Mouse (Mus musculus): ENCODE measurements around the gene Map2k5. TPM values are rescaled to one million over a fixed set of nuclear protein-coding genes. Genes with fewer than 3 reads are reported as not detected.

Gene Map2k5
- total RNA-seq, 2 experiments from 2014 or later: 30.4 to 33.6 TPM

- intact Hi-C loops (cut with DNase I): no loop called here
Measured at GRCm38 (mm10) chr9:63288676-63289075, 89.0 kb downstream of the Map2k5 start.

DNA sequence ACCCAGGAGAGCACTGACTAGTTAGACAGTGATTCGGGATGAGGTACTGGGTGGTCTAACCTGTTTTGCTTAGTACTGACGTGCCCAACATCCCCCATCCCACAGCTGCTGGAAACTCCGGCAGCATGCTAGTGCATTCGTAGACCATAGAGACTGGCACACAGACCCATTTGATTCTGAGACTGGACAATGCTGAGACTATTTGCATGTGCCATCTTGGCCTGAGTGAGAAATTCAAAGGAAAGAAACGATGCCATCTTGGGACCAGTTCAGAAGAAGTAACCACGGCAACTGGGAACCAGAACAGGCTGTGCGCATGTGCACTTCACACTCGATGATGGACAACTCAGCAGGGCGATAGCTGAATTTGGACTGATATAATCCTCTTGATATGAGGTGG is 93.3 kb downstream of the Map2k5 start:
- intact Hi-C loops (cut with DNase I): no loop called here
- peak in 1 of 2 experiments; percentile 50 for DNase-seq (ENCODE audit: extremely low spot score in 1 of 2, low spot score in 2 of 2)

More at GRCm38 (mm10) chr9:63288676-63289075, 89.0 kb downstream of the Map2k5 start:
- no peak for DNase-seq (ENCODE audit: extremely low spot score in 1 of 2, low spot score in 2 of 2)

GRCm38 (mm10) chr9:63281996-63282395 is 95.7 kb downstream of the Map2k5 start:
- DNase-seq (ENCODE audit: extremely low spot score in 1 of 2, low spot score in 2 of 2): no peak
- intact Hi-C loops (cut with DNase I): no loop called here

DNA sequence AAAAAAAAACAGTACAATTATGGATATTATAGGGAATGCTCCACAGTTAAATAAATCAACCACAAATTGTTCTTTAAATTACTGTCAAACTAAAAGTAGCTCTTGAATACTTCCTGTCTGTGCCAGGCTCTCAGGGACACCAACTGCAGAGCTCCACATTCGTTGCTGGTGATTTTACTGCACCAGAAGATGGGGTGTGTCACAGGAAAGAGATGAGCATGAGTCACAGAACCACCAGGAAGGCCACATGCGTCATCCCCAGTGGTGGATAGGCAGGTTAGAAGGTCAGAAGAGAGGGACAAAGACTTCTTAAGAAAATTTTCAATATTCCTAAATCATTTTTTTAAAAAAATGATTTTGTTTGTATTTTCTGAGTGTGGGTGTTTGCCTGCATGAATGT is 96.6 kb downstream of the Map2k5 start:
- no peak for DNase-seq (ENCODE audit: extremely low spot score in 1 of 2, low spot score in 2 of 2)
- intact Hi-C loops (cut with DNase I): no loop called here

DNA sequence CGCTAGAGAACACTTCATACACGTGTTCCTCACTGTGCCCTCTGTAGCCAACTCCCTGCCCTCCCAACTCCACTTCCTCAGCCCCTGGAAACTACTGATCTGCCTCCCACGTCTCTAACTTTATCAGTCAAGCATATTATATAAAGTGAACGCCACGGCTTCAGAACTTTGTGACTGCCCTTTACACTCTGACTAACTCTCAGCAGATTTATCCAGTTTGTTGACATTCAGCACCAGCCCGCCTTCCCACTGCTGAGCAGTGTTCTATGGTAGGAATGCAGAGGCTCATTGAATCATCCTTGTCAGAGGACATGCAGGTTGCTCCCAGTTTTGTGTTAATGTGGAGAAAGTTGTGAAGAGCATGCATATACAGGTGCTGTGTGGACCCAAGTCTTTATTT is 103.9 kb downstream of the Map2k5 start:
- no peak for DNase-seq (ENCODE audit: extremely low spot score in 1 of 2, low spot score in 2 of 2)
- intact Hi-C loops (cut with DNase I): no loop called here

GRCm38 (mm10) chr9:63269839-63270238 is 107.9 kb downstream of the Map2k5 start:
- intact Hi-C loops (cut with DNase I): no loop called here
- DNase-seq (ENCODE audit: extremely low spot score in 1 of 2, low spot score in 2 of 2): no peak

GRCm38 (mm10) chr9:63263188-63263587 is 114.5 kb downstream of the Map2k5 start:
- DNase-seq (ENCODE audit: extremely low spot score in 1 of 2, low spot score in 2 of 2): no peak
- intact Hi-C loops (cut with DNase I): no loop called here

DNA sequence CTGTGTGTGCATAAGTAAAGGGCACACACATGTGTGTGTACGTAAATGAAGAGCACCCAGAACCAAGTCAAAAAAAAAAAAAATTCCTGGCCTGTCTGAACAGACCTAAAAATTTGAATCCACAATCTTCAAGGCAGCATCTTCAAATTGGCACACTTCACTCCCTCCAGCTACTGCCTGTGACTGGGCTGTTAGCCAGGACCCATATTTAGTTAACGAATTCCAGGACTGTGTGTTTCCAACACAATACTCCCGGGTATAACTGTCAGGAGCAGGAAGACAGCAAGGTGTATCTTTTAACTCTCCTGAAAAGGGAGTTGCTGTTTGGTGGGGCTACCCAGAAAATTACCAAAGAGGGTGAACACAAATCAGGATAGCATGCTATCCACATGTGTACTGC is 118.9 kb downstream of the Map2k5 start:
- DNase-seq (ENCODE audit: extremely low spot score in 1 of 2, low spot score in 2 of 2): peak in 1 of 2 experiments; percentile 33
- intact Hi-C loops (cut with DNase I): no loop called here

DNA sequence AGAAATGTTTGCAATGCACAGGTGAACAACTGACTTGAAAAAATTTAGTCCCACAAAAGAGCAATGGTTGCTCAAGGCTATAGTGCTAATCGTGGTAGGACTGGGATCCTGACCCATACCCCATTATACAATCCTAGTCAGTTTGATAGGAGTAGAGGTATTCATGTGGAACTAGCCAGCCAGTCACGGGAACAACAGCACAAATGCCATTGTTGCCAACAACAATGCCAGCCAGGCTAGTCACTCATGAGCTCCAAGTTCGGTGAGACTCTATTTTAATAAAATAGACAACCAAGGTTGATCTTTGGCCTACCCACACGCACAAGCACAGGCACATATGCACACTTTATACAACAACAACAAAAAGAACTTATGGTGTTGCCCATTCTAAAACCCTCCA is 120.0 kb downstream of the Map2k5 start:
- intact Hi-C loops (cut with DNase I): no loop called here
- no peak for DNase-seq (ENCODE audit: extremely low spot score in 1 of 2, low spot score in 2 of 2)

GRCm38 (mm10) chr9:63250841-63251626 is 126.7 kb downstream of the Map2k5 start:
- no peak for DNase-seq (ENCODE audit: extremely low spot score in 1 of 2, low spot score in 2 of 2)
- intact Hi-C loops (cut with DNase I): no loop called here

- intact Hi-C loops (cut with DNase I): no loop called here
- no peak for DNase-seq (ENCODE audit: extremely low spot score in 1 of 2, low spot score in 2 of 2)
Measured at GRCm38 (mm10) chr9:63248095-63248787, 129.5 kb downstream of the Map2k5 start.

GRCm38 (mm10) chr9:63246568-63247169 is 131.0 kb downstream of the Map2k5 start:
- intact Hi-C loops (cut with DNase I): no loop called here
- DNase-seq (ENCODE audit: extremely low spot score in 1 of 2, low spot score in 2 of 2): no peak

DNA sequence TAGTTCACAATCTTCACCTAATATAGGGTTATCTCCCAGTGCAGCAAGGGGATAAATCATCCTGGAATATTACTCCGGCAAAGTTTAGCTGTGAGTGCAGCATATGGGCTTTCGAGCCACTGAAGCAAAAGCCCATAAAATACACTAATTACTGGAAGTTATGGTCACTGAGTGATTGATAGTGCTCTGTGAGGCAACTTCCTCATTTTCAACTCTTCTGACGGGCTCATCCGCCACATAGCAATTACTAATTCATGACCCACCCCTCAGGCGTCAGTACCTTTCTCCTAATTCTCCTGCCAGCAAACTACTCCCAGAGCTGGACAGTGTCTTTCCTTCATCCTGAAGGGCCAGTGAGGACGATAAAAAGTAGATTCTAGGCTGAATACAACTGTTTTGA is 135.7 kb downstream of the Map2k5 start:
- no peak for DNase-seq (ENCODE audit: extremely low spot score in 1 of 2, low spot score in 2 of 2)
- intact Hi-C loops (cut with DNase I): no loop called here

DNA sequence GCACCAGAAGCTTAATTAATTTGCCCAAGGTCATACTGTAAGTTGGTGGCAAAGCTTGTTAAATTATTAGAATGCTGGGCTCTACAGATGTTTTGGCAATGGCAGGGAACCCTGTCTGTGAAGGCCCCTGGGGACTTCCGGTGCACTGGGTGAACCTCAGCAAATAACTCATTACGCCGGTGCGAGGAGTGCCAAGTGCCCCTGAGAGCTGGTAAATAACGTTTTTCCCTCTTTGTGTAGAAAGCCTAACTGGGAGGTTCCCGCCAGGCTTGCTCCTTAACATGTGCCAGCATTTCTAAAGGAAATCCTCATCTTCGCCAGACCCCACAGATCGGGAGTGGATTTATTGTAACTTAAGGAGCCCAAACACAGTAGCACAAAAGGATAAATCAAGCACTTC is 136.5 kb downstream of the Map2k5 start:
- intact Hi-C loops (cut with DNase I): no loop called here
- no peak for DNase-seq (ENCODE audit: extremely low spot score in 1 of 2, low spot score in 2 of 2)

DNA sequence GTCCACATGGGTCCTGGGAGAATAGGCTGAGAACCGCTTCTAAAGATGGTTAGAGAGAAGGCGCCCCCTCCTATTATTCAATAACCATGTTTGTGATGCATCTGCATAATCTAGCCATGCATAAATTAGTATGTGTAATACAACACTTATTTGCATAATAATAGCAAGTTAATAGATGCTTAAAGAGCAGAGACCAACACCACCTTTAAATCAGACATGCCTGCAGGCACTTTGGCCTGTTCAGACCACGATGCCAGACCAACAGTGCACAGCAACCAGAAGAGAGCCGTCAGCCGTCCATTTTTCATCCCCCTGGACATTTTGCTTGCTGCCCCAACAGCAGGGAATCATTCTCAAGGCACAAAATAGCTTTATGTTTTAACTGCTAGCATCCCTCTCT is 143.3 kb downstream of the Map2k5 start:
- no peak for DNase-seq (ENCODE audit: extremely low spot score in 1 of 2, low spot score in 2 of 2)
- intact Hi-C loops (cut with DNase I): no loop called here

- DNase-seq (ENCODE audit: extremely low spot score in 1 of 2, low spot score in 2 of 2): no peak
Measured at GRCm38 (mm10) chr9:63230289-63230688, 147.4 kb downstream of the Map2k5 start.

GRCm38 (mm10) chr9:63229124-63229523 is 148.6 kb downstream of the Map2k5 start:
- intact Hi-C loops (cut with DNase I): no loop called here
- DNase-seq (ENCODE audit: extremely low spot score in 1 of 2, low spot score in 2 of 2): no peak

More at GRCm38 (mm10) chr9:63230289-63230688, 147.4 kb downstream of the Map2k5 start:
- intact Hi-C loops (cut with DNase I): no loop called here

DNA sequence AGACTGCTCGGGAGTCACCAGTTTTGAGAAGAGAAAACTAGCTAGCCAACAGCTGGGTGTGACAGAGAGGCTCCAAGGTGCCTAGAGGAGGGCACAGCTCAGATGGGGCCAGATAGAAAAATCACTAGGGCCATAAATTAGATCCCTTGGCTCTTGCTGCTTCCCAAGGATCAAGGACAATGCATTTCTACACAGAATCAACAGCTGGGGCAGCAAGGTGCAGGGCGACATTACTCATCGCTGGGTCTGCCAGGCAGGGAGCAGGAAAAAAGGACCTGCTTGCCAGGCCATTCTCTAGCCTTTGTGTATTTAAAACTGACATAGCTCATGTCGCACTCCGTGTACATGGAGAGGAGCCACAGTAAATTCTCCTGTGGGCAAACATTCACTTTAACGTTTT is 155.5 kb downstream of the Map2k5 start:
- DNase-seq (ENCODE audit: extremely low spot score in 1 of 2, low spot score in 2 of 2): no peak
- intact Hi-C loops (cut with DNase I): no loop called here

DNA sequence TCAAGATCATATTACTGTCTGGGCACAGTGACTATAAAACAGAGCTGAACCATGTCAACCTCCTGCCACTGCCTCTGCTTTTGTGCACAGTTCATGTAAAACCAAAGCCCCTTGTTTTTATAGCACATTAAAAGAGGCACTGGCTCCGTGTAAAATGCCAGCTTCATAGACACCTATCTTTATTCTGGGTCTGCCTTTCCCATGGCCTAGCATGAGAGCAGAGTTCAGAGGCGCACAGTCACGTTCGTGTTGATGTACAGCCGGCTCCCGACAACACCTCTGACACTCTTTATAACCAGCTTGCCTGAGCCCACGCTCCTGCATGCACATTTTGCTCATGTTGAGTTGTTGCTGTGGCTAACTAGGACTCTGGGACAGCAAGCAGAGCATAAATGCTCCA is 157.9 kb downstream of the Map2k5 start:
- no peak for DNase-seq (ENCODE audit: extremely low spot score in 1 of 2, low spot score in 2 of 2)
- intact Hi-C loops (cut with DNase I): no loop called here

- intact Hi-C loops (cut with DNase I): no loop called here
- no peak for DNase-seq (ENCODE audit: extremely low spot score in 1 of 2, low spot score in 2 of 2)
Measured at GRCm38 (mm10) chr9:63215031-63215430, 162.7 kb downstream of the Map2k5 start.
